Mouse (Mus musculus) frontal cortex, postnatal 14 days (tissue): Measurements from ENCODE around the gene Slc12a5.
A peak's percentile ranks its signal among the peaks of the same experiment; 100 is the strongest.

ENCODE experiments used
- DNase-seq, 2 experiments: peaks; one replicate each; pipeline ENCODE4 v3.0.0; 2022; ENCODE audit warnings: low spot score in 2 of 2

The Slc12a5 gene

GRCm38 (mm10) chr2:164947506-164947905 lies 13.1 kb upstream of the Slc12a5 start:
- no peak for DNase-seq

GRCm38 (mm10) chr2:164947930-164948329 lies 12.7 kb upstream of the Slc12a5 start:
- no peak for DNase-seq

- no peak for DNase-seq
Measured at GRCm38 (mm10) chr2:164948962-164949361, 11.6 kb upstream of the Slc12a5 start.

DNA sequence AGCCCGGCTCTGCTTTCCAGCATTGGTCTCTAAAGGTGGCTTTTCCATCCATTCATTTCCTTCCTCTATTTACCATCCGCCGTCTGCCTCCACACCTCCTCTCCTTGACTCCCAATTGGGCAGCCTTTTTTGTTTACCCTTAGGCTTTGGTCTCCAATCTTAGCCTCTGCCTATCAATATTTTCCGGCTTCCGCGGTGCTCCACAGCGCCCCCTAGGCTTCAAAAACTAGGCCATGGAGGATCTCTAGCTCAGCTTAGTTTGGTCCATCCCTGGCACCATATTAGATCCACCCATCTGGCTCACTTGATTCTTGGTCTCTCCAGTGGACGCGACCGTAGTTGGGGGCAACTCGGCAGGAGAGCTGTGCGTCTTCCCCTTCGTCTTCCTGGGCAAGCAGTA lies 10.1 kb upstream of the Slc12a5 start:
- no peak for DNase-seq

DNA sequence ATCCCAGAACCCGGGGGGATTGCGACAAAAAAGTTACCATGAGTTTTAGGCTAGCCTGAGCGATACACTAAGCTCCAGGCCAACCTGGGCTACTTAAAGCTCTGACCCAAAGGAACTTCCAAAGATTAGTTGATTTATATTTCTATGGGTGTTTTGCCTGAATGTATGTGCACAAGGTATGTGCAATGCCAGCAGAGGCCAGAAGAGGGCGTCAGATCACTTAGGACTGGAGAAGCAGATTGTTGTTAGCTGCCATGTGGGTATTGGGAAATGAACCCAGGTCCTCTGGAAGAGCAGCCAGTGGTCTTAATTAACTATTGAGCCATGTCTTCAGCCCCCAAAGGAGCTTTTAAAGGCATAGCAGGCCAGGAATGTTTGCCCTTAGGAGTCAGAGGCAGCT lies 8.9 kb upstream of the Slc12a5 start:
- DNase-seq: no peak

DNA sequence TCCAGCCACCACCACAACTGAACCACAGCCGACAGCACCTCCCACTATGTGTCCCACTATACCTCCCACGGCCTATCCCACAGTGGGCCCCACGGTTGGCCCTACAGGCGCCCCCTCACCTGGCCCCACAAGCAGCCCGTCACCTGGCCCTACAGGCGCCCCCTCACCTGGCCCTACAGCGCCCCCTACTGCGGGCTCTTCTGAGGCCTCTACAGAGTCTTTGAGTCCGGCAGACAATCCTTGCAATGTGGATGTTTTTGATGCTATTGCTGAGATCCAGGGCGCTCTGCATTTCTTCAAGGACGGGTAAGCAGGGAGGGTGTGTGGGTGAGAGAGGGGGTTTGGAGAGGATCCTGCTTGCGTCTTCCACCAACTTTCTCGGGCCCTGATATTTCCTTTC lies 8.2 kb upstream of the Slc12a5 start:
- DNase-seq: no peak

GRCm38 (mm10) chr2:164953224-164953623 lies 7.4 kb upstream of the Slc12a5 start:
- DNase-seq: no peak

DNA sequence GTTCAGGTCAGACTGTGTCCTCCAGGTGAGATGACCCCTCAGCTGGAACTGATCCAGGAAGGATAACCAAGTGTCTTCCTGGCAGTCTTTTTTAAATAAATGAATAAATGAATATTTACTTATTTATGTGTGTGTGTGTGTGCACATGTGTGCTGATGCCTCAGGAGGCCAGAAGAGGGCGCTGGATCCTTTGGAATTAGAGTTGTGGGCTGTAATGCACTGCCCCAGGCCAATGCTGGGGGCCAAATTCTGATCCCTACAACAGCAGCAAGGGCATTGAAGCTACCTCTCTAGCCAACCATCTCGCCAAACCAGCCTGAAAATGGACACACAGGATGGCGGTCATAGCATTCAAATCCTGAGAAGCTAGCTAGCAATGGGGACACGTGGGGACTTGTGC lies 4.9 kb upstream of the Slc12a5 start:
- DNase-seq: no peak

DNA sequence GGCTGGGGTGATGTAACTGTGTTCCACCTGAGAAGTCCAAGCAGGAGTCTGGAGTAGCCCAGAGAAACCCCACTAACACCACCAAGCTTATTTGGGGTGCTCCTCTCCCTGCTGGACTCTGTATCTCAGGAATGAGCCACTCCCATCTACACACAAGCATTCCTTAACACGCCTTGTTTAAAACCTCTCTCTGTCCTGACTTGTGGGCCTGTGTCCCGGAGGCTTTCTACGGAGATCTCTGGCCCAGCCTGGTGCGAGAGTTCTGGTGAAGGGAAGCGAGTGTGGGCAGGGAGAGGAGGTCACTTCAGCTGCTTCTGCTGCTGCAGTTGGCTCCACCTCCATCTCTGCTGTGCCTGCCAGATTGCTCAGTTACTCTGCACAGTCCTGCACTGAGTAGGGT lies 4.4 kb upstream of the Slc12a5 start:
- DNase-seq: no peak

- no peak for DNase-seq
Measured at GRCm38 (mm10) chr2:164957548-164958315, 2.9 kb upstream of the Slc12a5 start.

DNA sequence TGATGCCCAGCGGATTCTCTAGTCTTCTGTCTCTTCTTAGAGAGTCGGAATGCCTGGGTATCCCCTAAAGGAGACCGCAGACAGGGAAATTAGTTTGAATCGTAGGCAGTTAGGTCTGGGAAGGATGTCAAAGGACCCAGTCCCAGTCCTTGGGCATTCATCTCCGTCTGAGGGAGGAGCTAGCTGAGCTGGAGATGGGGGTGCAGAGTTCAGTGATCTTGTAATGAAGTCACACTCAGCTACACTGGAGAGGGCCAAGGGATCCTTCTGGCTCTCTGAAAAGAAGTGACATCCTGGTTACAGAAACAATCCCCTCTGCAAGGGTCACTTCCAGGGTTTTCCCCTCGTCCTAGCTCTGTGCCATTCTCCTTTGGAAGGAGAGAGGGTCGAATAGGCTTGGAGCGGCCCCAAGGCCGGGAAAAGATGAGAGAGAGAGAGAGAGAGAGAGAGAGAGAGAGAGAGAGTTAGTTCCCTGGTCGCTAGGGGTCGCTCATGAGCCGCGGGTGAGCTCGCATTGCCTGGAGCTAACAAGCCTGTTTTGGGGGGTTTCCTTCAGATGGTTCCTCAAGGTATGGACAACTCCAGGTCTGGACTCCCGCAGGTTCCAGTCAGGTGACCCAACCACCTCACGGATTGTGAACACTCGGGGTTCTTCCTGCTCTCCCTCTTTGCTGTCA lies 1.0 kb downstream of the Slc12a5 start:
- DNase-seq: peak; percentile 54 to 72

DNA sequence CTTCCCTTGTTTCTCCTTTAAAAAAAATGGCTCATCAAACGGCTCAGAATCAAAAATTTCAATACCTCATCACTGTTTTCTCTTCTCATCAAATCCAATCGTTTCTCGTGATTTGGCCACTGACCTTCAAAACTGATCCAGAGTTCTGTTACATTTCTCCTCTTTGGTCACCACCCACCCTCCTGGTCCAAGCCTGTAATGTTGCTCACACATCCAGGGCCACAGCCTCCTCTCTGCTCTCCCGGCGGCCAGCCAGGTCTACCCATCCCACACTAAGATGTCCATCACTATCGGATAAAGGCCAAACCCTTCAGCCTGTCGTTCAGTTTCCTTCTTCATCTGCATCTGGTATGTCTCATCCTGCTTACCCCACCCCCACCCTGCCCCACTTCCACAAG lies 1.6 kb downstream of the Slc12a5 start:
- no peak for DNase-seq

- peak in 1 of 2 experiments; percentile 68 for DNase-seq
Measured at GRCm38 (mm10) chr2:164964242-164964894, 3.8 kb downstream of the Slc12a5 start.

GRCm38 (mm10) chr2:164964981-164965380 lies 4.4 kb downstream of the Slc12a5 start:
- no peak for DNase-seq

DNA sequence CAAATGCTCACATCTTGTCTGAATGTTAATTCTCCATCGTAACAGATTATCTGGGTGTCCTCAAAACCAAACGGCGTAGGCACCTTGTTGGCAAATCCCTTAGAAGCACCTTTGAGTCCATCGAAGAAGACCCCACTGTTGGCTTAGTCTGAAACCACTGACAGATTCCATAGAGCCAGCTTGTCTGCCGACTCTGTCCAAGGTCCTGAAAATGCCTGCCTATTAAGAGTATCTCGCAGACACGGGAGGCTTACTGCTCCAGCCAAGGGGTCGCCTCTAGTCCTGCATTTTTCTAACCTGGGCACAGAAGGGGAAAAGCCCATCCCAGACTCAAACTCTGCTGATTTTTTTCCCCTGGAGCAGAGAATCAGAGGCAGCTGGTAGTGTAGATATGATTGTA lies 5.8 kb downstream of the Slc12a5 start:
- DNase-seq: no peak

DNA sequence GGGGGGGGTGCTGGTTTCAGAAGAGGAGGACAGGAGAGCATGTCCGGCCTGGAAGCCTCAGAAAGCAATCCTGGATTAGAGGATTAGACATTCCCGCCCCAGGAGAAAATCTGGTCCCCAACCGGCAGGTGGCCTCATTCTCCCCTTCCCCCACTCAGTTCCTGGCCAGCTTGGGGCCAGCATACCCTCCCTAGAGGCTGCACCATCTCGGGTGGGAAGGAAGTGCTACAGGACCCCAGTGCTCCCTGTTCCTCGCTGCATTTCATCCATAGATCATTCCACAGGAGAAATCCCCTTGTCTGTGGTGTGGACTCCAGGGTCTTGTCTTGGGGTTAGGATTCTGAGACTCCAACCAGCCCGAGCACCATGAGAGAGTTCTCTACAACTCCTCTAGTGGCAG lies 6.6 kb downstream of the Slc12a5 start:
- no peak for DNase-seq

DNA sequence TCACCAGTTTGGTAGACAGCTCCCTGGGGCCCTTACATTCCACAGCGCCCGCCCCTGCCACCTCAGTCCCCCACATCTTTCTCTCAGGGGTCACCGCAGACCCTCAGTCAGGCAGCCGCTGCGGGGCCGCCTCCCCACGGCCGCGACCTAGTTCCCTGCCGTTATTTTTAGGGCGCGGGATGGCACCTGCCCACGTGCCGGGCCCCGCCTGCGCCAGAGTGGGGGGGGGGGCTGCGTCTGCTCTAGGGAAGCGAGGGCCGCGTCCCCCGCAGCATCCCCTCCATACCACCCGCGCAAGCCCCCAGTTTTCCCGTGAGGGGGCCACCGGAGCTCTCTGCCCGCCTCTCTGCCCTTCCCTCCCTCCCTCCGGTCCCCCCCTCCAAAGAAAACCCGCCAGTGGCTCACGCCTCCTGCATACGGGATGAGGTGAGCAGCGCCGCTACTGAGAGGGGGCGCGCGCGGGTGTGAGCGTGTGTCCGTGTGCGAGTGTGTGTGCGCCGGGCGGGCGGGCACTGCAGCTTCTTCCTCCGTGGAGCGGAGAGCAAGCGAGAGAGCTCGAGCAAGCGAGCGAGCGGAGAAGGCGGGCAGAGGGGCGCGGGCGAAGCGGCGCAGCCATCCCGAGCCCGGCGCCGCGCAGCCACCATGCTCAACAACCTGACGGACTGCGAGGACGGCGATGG lies 7.3 kb downstream of the Slc12a5 start:
- peak; percentile 64 to 67 for DNase-seq

DNA sequence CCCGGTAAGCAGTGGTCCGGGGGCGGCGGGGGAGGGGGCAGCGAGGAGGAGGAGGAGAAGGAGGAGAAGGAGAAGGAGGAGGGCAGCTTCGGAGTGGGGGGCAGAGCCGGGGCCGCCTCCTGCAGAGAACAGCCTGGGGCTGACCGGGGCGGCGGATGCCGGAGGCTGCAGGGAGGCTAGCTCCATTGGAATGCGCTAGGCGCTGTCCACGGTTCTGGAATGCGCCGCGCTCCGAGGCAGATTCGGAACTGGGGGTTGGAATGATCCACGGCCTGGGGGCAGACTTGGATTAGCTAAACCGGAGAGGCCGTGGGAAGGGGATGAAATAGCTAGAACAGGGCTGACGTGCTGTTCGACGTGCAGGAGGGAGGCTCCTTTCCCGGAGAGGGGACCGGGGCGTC lies 7.8 kb downstream of the Slc12a5 start:
- peak in 1 of 2 experiments; percentile 43 for DNase-seq

DNA sequence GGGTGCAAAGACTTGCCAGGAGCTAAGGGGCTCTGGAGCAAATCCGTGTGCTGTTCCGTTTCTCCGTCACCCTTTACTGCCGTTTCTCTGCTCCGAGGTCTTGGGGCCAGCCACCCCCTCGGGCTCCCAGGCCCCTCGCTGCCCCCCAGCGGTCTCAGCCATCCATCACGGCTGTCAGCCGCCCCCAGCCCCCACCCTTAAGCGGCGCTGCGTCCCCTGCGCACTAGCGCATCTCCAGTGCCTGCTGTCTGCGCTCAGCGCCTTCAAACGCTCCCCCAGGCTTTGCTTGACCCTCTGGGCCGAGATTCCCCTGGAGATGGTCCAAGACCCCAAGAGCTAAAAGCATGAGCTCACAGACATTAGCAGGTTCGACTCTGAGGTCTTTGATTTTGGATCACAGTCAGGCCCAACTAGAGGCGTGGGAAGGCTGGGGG lies 8.8 kb downstream of the Slc12a5 start:
- DNase-seq: no peak

GRCm38 (mm10) chr2:164970631-164971196 lies 10.1 kb downstream of the Slc12a5 start:
- DNase-seq: peak in 1 of 2 experiments; percentile 52

GRCm38 (mm10) chr2:164972646-164973045 lies 12.0 kb downstream of the Slc12a5 start:
- DNase-seq: no peak

DNA sequence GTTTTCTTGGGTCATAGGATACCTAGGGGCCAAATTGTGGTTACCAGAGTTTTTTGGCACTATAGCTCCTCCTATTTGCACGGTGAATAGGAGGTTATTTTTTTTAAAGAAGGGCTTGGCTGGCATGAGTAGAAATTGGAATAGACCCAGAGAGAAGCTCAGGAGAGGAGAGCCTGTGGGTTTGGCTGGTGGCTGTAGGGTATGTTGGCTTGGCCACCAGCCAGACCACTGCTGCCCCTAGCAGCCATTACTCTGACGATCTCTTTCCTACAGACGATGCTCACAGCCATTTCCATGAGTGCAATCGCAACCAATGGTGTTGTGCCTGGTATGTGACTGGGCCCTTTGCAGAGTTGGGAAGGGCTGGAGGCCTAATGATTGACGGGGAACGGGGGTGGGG lies 15.0 kb downstream of the Slc12a5 start:
- DNase-seq: no peak
